Mouse (Mus musculus): Measurements from ENCODE around the gene Tas2r134. TPM values are rescaled to one million over a fixed set of nuclear protein-coding genes. Genes with fewer than 3 reads are reported as not detected.

Gene Tas2r134
- polyA plus RNA-seq (2012; rRNA removed; ENCODE audit: low replicate concordance), result not detected in 2 replicates

DNA sequence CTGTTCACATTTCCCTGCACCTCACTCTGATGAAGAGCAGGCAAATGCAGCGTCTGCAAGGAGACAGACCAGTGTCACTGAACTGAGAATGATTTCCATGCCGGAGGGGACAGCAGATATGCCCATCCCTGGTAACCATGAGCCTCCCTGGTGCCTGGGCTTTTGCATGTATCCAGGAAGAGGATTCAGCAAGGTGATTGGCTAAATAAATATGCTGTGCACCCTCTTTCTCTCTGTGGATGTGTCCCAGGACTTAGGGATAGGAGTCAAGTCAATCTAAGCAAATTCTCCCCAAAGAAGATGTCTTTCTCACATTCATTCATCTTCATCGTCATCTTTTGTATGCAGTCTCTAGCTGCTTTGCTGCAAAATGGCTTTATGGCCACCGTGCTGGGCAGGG lies at the start of gene Tas2r134:
Gene Tas2r134 (plus strand): TSS at position 301 of the 400 bp plus-strand sequence.

All from mammary gland, adult 2 months (tissue).